Mouse (Mus musculus) lung, postnatal 0 days (tissue): Measurements from ENCODE around the gene Ano10.

ENCODE experiments used
- CTCF ChIP-seq: IDR thresholded peaks from 2 replicates; pipeline ENCODE4 v1.5.1; 2016; ENCODE audit warnings: antibody characterized with exemption, mild to moderate bottlenecking
- EP300 ChIP-seq: IDR thresholded peaks from 2 replicates; pipeline ENCODE4 v1.6.1; 2016; ENCODE audit warnings: antibody characterized with exemption, mild to moderate bottlenecking, control low read depth

- TF ChIP-seq CTCF: no peak
- no peak for TF ChIP-seq EP300
Measured at GRCm38 (mm10) chr9:122193823-122194222, 100.4 kb downstream of the Ano10 start.
